Mouse (Mus musculus) hindbrain, embryonic 16.5 days (tissue): ENCODE measurements around the gene Col15a1. TPM values are rescaled to one million over a fixed set of nuclear protein-coding genes. Genes with fewer than 3 reads are reported as not detected.

ENCODE experiments used
- ATAC-seq: fragments of 200-750 bp; cut with Nextera tagmentation; 2 replicates; pipeline ENCODE4 v1.8.0; 2017; ENCODE audit warnings: moderate TSS enrichment, moderate library complexity
- H3K27ac ChIP-seq: fragments of 300-500 bp; sonication (generic); 2 replicates; pipeline ENCODE4 v1.5.1; 2014; ENCODE audit warnings: low read depth, mild to moderate bottlenecking, control low read depth, low read length, moderate library complexity
- H3K27me3 ChIP-seq: fragments of 300-500 bp; sonication (generic); replicated peaks from 2 replicates; pipeline ENCODE4 v1.6.1; 2014; ENCODE audit warnings: low read length; ENCODE audit not compliant: control insufficient read depth, insufficient read depth
- H3K36me3 ChIP-seq: fragments of 300-500 bp; sonication (generic); 2 replicates; pipeline ENCODE4 v1.6.1; 2014; ENCODE audit warnings: mild to moderate bottlenecking, low read length, moderate library complexity, mixed read lengths; ENCODE audit not compliant: control insufficient read depth, insufficient read depth
- H3K4me1 ChIP-seq: fragments of 300-500 bp; sonication (generic); 2 replicates; pipeline ENCODE4 v1.6.1; 2014; ENCODE audit warnings: low read depth, low read length; ENCODE audit not compliant: control insufficient read depth, insufficient read depth
- H3K4me2 ChIP-seq: fragments of 300-500 bp; sonication (generic); 2 replicates; pipeline ENCODE4 v1.6.1; 2014; ENCODE audit warnings: mild to moderate bottlenecking, low read length, control low read depth, moderate library complexity
- H3K4me3 ChIP-seq: fragments of 300-500 bp; sonication (generic); 2 replicates; pipeline ENCODE4 v1.5.1; 2014; ENCODE audit warnings: mild to moderate bottlenecking, low read length, control low read depth, moderate library complexity
- H3K9ac ChIP-seq: fragments of 300-500 bp; sonication (generic); 2 replicates; pipeline ENCODE4 v1.6.1; 2014; ENCODE audit warnings: low read depth, mild to moderate bottlenecking, control low read depth, low read length, moderate library complexity
- H3K9me3 ChIP-seq: fragments of 300-500 bp; sonication (generic); 2 replicates; pipeline ENCODE4 v1.6.1; 2014; ENCODE audit warnings: mild to moderate bottlenecking, low read length, moderate library complexity; ENCODE audit not compliant: control insufficient read depth
- WGBS: fragments of 180-500 bp; shearing (Covaris S2); extraction: QIAGEN DNeasy Blood & Tissue Kit; methylation state at CpG from one replicate; pipeline ENCODE4 v1.1.7; 2014; 5-methylcytosine and 5-hydroxymethylcytosine counted together
- polyA plus RNA-seq: library from polyadenylated mRNA; unstranded; fragments of >200 nt; fragmentation: Nextera tagmentation; extraction: Ambion mirVana; gene quantifications from 2 replicates; pipeline ENCODE4 v1.2.1, GENCODE M21; 2015

Gene Col15a1
- polyA plus RNA-seq, 1 experiment from 2014 or later: 3.4 TPM

GRCm38 (mm10) chr4:47186514-47186913 is 21.4 kb upstream of the Col15a1 start:
- Histone ChIP-seq H3K27me3 (no peaks in the 10 kb centered on the region; the same call in 1 of the 2 replicates), H3K36me3 (no peaks in the 10 kb centered on the region), H3K4me2 (no peak overlapping the region), H3K4me1 (no peaks in the 10 kb centered on the region), H3K9me3 (no peaks in the 10 kb centered on the region), H3K27ac (no peak overlapping the region), H3K9ac (no peak overlapping the region), H3K4me3 (no peak overlapping the region)
- ATAC-seq: no peak
- 62% methylated on average over 6 of the region's 6 CpGs for WGBS

- Histone ChIP-seq H3K27me3 (no peaks in the 10 kb centered on the region), H3K4me3 (no peak overlapping the region), H3K4me1 (no peaks in the 10 kb centered on the region), H3K27ac (no peak overlapping the region), H3K4me2 (no peak overlapping the region), H3K36me3 (no peaks in the 10 kb centered on the region), H3K9me3 (no peaks in the 10 kb centered on the region), H3K9ac (no peak overlapping the region)
- WGBS: 90% methylated on average over 3 of the region's 3 CpGs
- ATAC-seq: no peak
Observed at GRCm38 (mm10) chr4:47196173-47196572, 11.8 kb upstream of the Col15a1 start.

- Histone ChIP-seq H3K4me2 (no peak overlapping the region), H3K4me3 (no peak overlapping the region), H3K36me3 (no peaks in the 10 kb centered on the region), H3K9me3 (no peaks in the 10 kb centered on the region), H3K9ac (no peak overlapping the region), H3K27ac (no peak overlapping the region), H3K27me3 (peaks cover 8% of the 10 kb centered on the region), H3K4me1 (peaks cover 6% of the 10 kb centered on the region)
- WGBS: 66% methylated on average over 5 of the region's 5 CpGs
- ATAC-seq: no peak
Observed at GRCm38 (mm10) chr4:47203643-47204042, 4.3 kb upstream of the Col15a1 start.

GRCm38 (mm10) chr4:47205846-47206245 is 2.1 kb upstream of the Col15a1 start:
- Histone ChIP-seq H3K4me1 (peaks cover 8% of the 10 kb centered on the region), H3K4me3 (no peak overlapping the region), H3K9me3 (no peaks in the 10 kb centered on the region), H3K9ac (no peak overlapping the region), H3K27me3 (peaks cover 20% of the 10 kb centered on the region), H3K4me2 (no peak overlapping the region), H3K36me3 (no peaks in the 10 kb centered on the region), H3K27ac (no peak overlapping the region)
- 68% methylated on average over 6 of the region's 6 CpGs for whole genome bisulfite sequencing
- ATAC-seq: no peak

- H3K9me3 ChIP-seq: no peaks in the 10 kb centered on the region
Observed at GRCm38 (mm10) chr4:47208421-47208991, 545 bp downstream of the Col15a1 start.

GRCm38 (mm10) chr4:47209466-47209865 is 1.5 kb downstream of the Col15a1 start:
- Histone ChIP-seq H3K4me2 (no peak overlapping the region), H3K4me1 (peaks cover 8% of the 10 kb centered on the region), H3K9me3 (no peaks in the 10 kb centered on the region), H3K27me3 (peaks cover 20% of the 10 kb centered on the region), H3K9ac (no peak overlapping the region), H3K4me3 (no peak overlapping the region), H3K36me3 (no peaks in the 10 kb centered on the region), H3K27ac (no peak overlapping the region)
- no peak for ATAC-seq
- WGBS: 81% methylated on average over 7 of the region's 7 CpGs

More at GRCm38 (mm10) chr4:47208421-47208991, 545 bp downstream of the Col15a1 start:
- ATAC-seq: peak; percentile 72
- H3K4me2 ChIP-seq: peak overlapping the region; percentile 78
- peak overlapping the region; percentile 60 for H3K4me3 ChIP-seq
- H3K27ac ChIP-seq: peak overlapping the region; percentile 39; the same call in 1 of the 2 replicates
- H3K27me3 ChIP-seq: peaks cover 20% of the 10 kb centered on the region
- 3% methylated on average over 37 of the region's 40 CpGs for WGBS
- H3K36me3 ChIP-seq: no peaks in the 10 kb centered on the region
- peak overlapping the region; percentile 73 for H3K9ac ChIP-seq
- peaks cover 8% of the 10 kb centered on the region for H3K4me1 ChIP-seq

- Histone ChIP-seq H3K27me3 (no peaks in the 10 kb centered on the region), H3K27ac (no peak overlapping the region), H3K36me3 (no peaks in the 10 kb centered on the region), H3K9ac (no peak overlapping the region), H3K4me2 (no peak overlapping the region), H3K9me3 (no peaks in the 10 kb centered on the region), H3K4me1 (no peaks in the 10 kb centered on the region), H3K4me3 (no peak overlapping the region)
- ATAC-seq: no peak
- WGBS: 96% methylated on average over 1 of the region's 1 CpGs
Observed at GRCm38 (mm10) chr4:47218828-47219227, 10.9 kb downstream of the Col15a1 start.

GRCm38 (mm10) chr4:47219393-47219792 is 11.4 kb downstream of the Col15a1 start:
- Histone ChIP-seq H3K4me1 (no peaks in the 10 kb centered on the region), H3K9me3 (no peaks in the 10 kb centered on the region), H3K9ac (no peak overlapping the region), H3K36me3 (no peaks in the 10 kb centered on the region), H3K27me3 (no peaks in the 10 kb centered on the region), H3K4me3 (no peak overlapping the region), H3K4me2 (no peak overlapping the region), H3K27ac (no peak overlapping the region)
- WGBS: 87% methylated on average over 10 of the region's 10 CpGs
- no peak for ATAC-seq

- 89% methylated on average over 3 of the region's 3 CpGs for WGBS
- no peak for ATAC-seq
Observed at GRCm38 (mm10) chr4:47220544-47220943, 12.6 kb downstream of the Col15a1 start.

More at GRCm38 (mm10) chr4:47220544-47220943, 12.6 kb downstream of the Col15a1 start:
- no peaks in the 10 kb centered on the region for H3K9me3 ChIP-seq
- no peaks in the 10 kb centered on the region for H3K27me3 ChIP-seq
- no peaks in the 10 kb centered on the region for H3K36me3 ChIP-seq
- no peaks in the 10 kb centered on the region for H3K4me1 ChIP-seq
- no peak overlapping the region for H3K4me3 ChIP-seq
- H3K9ac ChIP-seq: no peak overlapping the region
- H3K27ac ChIP-seq: no peak overlapping the region
- H3K4me2 ChIP-seq: no peak overlapping the region
